Mouse (Mus musculus): ENCODE measurements around the gene Abcc3. TPM values are rescaled to one million over a fixed set of nuclear protein-coding genes. Genes with fewer than 3 reads are reported as not detected.

The Abcc3 gene
- polyA plus RNA-seq, 1 experiment, result 123 TPM

GRCm38 (mm10) chr11:94413516-94413915, 20.7 kb upstream of the Abcc3 start:
- no peak overlapping the region for H3K4me3 ChIP-seq (ENCODE audit: control insufficient read depth, low read depth, low read length)
- no peak overlapping the region for H3K27ac ChIP-seq (ENCODE audit: control insufficient read depth, insufficient read depth, low read depth, low read length)
- peaks cover 11% of the 10 kb centered on the region for H3K4me1 ChIP-seq (ENCODE audit: control insufficient read depth, insufficient read depth, low read length)
- TF ChIP-seq POLR2A (IDR thresholded peaks at IDR 0.05; ENCODE audit: control insufficient read depth, low read depth, low read length) (no peak), CTCF (IDR thresholded peaks at IDR 0.05; ENCODE audit: control insufficient read depth, insufficient read depth, insufficient replicate concordance, low read depth, low read length) (no peak)
- H3K36me3 ChIP-seq (ENCODE audit: control insufficient read depth, insufficient read depth, low read length), result no peaks in the 10 kb centered on the region
- no peaks in the 10 kb centered on the region for H3K27me3 ChIP-seq (ENCODE audit: control insufficient read depth, insufficient read depth, low read length)

GRCm38 (mm10) chr11:94412998-94413469, 20.2 kb upstream of the Abcc3 start:
- Histone ChIP-seq H3K27ac (ENCODE audit: control insufficient read depth, insufficient read depth, low read depth, low read length) (no peak overlapping the region), H3K27me3 (ENCODE audit: control insufficient read depth, insufficient read depth, low read length) (no peaks in the 10 kb centered on the region), H3K36me3 (ENCODE audit: control insufficient read depth, insufficient read depth, low read length) (no peaks in the 10 kb centered on the region), H3K4me1 (ENCODE audit: control insufficient read depth, insufficient read depth, low read length) (peaks cover 11% of the 10 kb centered on the region), H3K4me3 (ENCODE audit: control insufficient read depth, low read depth, low read length) (no peak overlapping the region)
- no peak for TF ChIP-seq POLR2A (IDR thresholded peaks at IDR 0.05; ENCODE audit: control insufficient read depth, low read depth, low read length)
- TF ChIP-seq CTCF (IDR thresholded peaks at IDR 0.05; ENCODE audit: control insufficient read depth, insufficient read depth, insufficient replicate concordance, low read depth, low read length), result no peak

GRCm38 (mm10) chr11:94412562-94412961, 19.8 kb upstream of the Abcc3 start:
- TF ChIP-seq CTCF (IDR thresholded peaks at IDR 0.05; ENCODE audit: control insufficient read depth, insufficient read depth, insufficient replicate concordance, low read depth, low read length) (no peak), POLR2A (IDR thresholded peaks at IDR 0.05; ENCODE audit: control insufficient read depth, low read depth, low read length) (no peak)
- Histone ChIP-seq H3K4me3 (ENCODE audit: control insufficient read depth, low read depth, low read length) (no peak overlapping the region), H3K27me3 (ENCODE audit: control insufficient read depth, insufficient read depth, low read length) (no peaks in the 10 kb centered on the region)

GRCm38 (mm10) chr11:94407803-94408321, 15.1 kb upstream of the Abcc3 start:
- Histone ChIP-seq H3K4me1 (ENCODE audit: control insufficient read depth, insufficient read depth, low read length) (peaks cover 11% of the 10 kb centered on the region), H3K4me3 (ENCODE audit: control insufficient read depth, low read depth, low read length) (no peak overlapping the region), H3K27me3 (ENCODE audit: control insufficient read depth, insufficient read depth, low read length) (no peaks in the 10 kb centered on the region), H3K27ac (ENCODE audit: control insufficient read depth, insufficient read depth, low read depth, low read length) (no peak overlapping the region), H3K36me3 (ENCODE audit: control insufficient read depth, insufficient read depth, low read length) (no peaks in the 10 kb centered on the region)
- TF ChIP-seq CTCF (IDR thresholded peaks at IDR 0.05; ENCODE audit: control insufficient read depth, insufficient read depth, insufficient replicate concordance, low read depth, low read length) (no peak), POLR2A (IDR thresholded peaks at IDR 0.05; ENCODE audit: control insufficient read depth, low read depth, low read length) (no peak)

More at GRCm38 (mm10) chr11:94412562-94412961, 19.8 kb upstream of the Abcc3 start:
- Histone ChIP-seq H3K4me1 (ENCODE audit: control insufficient read depth, insufficient read depth, low read length) (peaks cover 11% of the 10 kb centered on the region), H3K27ac (ENCODE audit: control insufficient read depth, insufficient read depth, low read depth, low read length) (no peak overlapping the region), H3K36me3 (ENCODE audit: control insufficient read depth, insufficient read depth, low read length) (no peaks in the 10 kb centered on the region)

- TF ChIP-seq POLR2A (IDR thresholded peaks at IDR 0.05; ENCODE audit: control insufficient read depth, low read depth, low read length) (no peak), CTCF (IDR thresholded peaks at IDR 0.05; ENCODE audit: control insufficient read depth, insufficient read depth, insufficient replicate concordance, low read depth, low read length) (no peak)
- H3K36me3 ChIP-seq (ENCODE audit: control insufficient read depth, insufficient read depth, low read length), result no peaks in the 10 kb centered on the region
- H3K27ac ChIP-seq (ENCODE audit: control insufficient read depth, insufficient read depth, low read depth, low read length), result no peak overlapping the region
- H3K4me3 ChIP-seq (ENCODE audit: control insufficient read depth, low read depth, low read length), result no peak overlapping the region
- H3K27me3 ChIP-seq (ENCODE audit: control insufficient read depth, insufficient read depth, low read length), result no peaks in the 10 kb centered on the region
- H3K4me1 ChIP-seq (ENCODE audit: control insufficient read depth, insufficient read depth, low read length), result peaks cover 7% of the 10 kb centered on the region
These were observed 12.6 kb upstream of the Abcc3 start for GRCm38 (mm10) chr11:94405348-94405747.

- Histone ChIP-seq H3K27me3 (ENCODE audit: control insufficient read depth, insufficient read depth, low read length) (no peaks in the 10 kb centered on the region), H3K4me1 (ENCODE audit: control insufficient read depth, insufficient read depth, low read length) (peaks cover 3% of the 10 kb centered on the region), H3K36me3 (ENCODE audit: control insufficient read depth, insufficient read depth, low read length) (no peaks in the 10 kb centered on the region), H3K27ac (ENCODE audit: control insufficient read depth, insufficient read depth, low read depth, low read length) (no peak overlapping the region), H3K4me3 (ENCODE audit: control insufficient read depth, low read depth, low read length) (no peak overlapping the region)
- TF ChIP-seq POLR2A (IDR thresholded peaks at IDR 0.05; ENCODE audit: control insufficient read depth, low read depth, low read length), result no peak
- TF ChIP-seq CTCF (IDR thresholded peaks at IDR 0.05; ENCODE audit: control insufficient read depth, insufficient read depth, insufficient replicate concordance, low read depth, low read length), result peak; percentile 91
These were observed 12.0 kb upstream of the Abcc3 start for GRCm38 (mm10) chr11:94404641-94405260.

GRCm38 (mm10) chr11:94404178-94404577, 11.4 kb upstream of the Abcc3 start:
- no peaks in the 10 kb centered on the region for H3K36me3 ChIP-seq (ENCODE audit: control insufficient read depth, insufficient read depth, low read length)
- no peaks in the 10 kb centered on the region; the same call in 1 of the 2 replicates for H3K4me1 ChIP-seq (ENCODE audit: control insufficient read depth, insufficient read depth, low read length)
- TF ChIP-seq POLR2A (IDR thresholded peaks at IDR 0.05; ENCODE audit: control insufficient read depth, low read depth, low read length) (no peak), CTCF (IDR thresholded peaks at IDR 0.05; ENCODE audit: control insufficient read depth, insufficient read depth, insufficient replicate concordance, low read depth, low read length) (no peak)
- H3K27ac ChIP-seq (ENCODE audit: control insufficient read depth, insufficient read depth, low read depth, low read length), result no peak overlapping the region
- H3K4me3 ChIP-seq (ENCODE audit: control insufficient read depth, low read depth, low read length), result no peak overlapping the region
- no peaks in the 10 kb centered on the region for H3K27me3 ChIP-seq (ENCODE audit: control insufficient read depth, insufficient read depth, low read length)
